Mouse (Mus musculus) gastrocnemius, adult 18-20 months (tissue): ENCODE data around the gene Zrsr2. TPM values are rescaled to one million over a fixed set of nuclear protein-coding genes. Genes with fewer than 3 reads are reported as not detected.

Source experiments
- DNase-seq: peaks from one replicate; pipeline ENCODE4 v3.0.0; 2021; ENCODE audit warnings: low spot score
- total RNA-seq, 2 experiments: library from RNA; stranded (reverse); gene quantifications; 2 replicates each; pipeline ENCODE4 v1.2.3; 2021

Zrsr2 gene
- total RNA-seq, 2 experiments from 2014 or later, result 11.5 to 16.0 TPM

GRCm38 (mm10) chrX:163885539-163885981, 72.9 kb downstream of the Zrsr2 start:
- no peak for DNase-seq

Other genes with a start within 250 kb of the Zrsr2 start
- gene Rnf138rt1, start 197.3 kb downstream of the Zrsr2 start, total RNA-seq, result not detected
- 10 to 100 TPM; 23.0 to 33.9 TPM for gene Ap1s2, start 49.6 kb downstream of the Zrsr2 start, total RNA-seq
- gene Car5b, start 69.3 kb upstream of the Zrsr2 start, total RNA-seq, result 1 to 10 TPM; 1.3 to 1.5 TPM
- 1 to 10 TPM; 3.3 to 3.4 TPM for gene Siah1b, start 117.8 kb upstream of the Zrsr2 start, total RNA-seq
- not detected for gene Cltrn, start 130.2 kb upstream of the Zrsr2 start, total RNA-seq
- under 1 TPM; 0.43 to 0.55 TPM for gene Ace2, start 180.7 kb upstream of the Zrsr2 start, total RNA-seq